Mouse (Mus musculus) liver, postnatal 0 days (tissue): Measurements from ENCODE around the gene Cog6. TPM values are rescaled to one million over a fixed set of nuclear protein-coding genes. Genes with fewer than 3 reads are reported as not detected.

Experiments used
- ATAC-seq: fragments of 200-750 bp; cut with Nextera tagmentation; 2 replicates; pipeline ENCODE4 v1.8.0; 2017; ENCODE audit warnings: mild to moderate bottlenecking, moderate library complexity
- DNase-seq: peaks from one replicate; pipeline ENCODE4 v3.0.0-alpha.2; 2016
- H3K27ac ChIP-seq: fragments of 300-500 bp; sonication (generic); 2 replicates; pipeline ENCODE4 v1.5.1; 2014; ENCODE audit warnings: antibody characterized with exemption, moderate library complexity, mild to moderate bottlenecking, low read depth
- H3K27me3 ChIP-seq: fragments of 300-500 bp; sonication (generic); 2 replicates; pipeline ENCODE4 v1.6.1; 2014; ENCODE audit warnings: low read length, control low read depth, mixed read lengths; ENCODE audit not compliant: insufficient read depth
- H3K36me3 ChIP-seq: fragments of 300-500 bp; sonication (generic); replicated peaks from 2 replicates; pipeline ENCODE4 v1.6.1; 2014; ENCODE audit warnings: mild to moderate bottlenecking, control low read depth, low read length, moderate library complexity, mixed read lengths; ENCODE audit not compliant: insufficient read depth
- H3K4me1 ChIP-seq: fragments of 300-500 bp; sonication (generic); 2 replicates; pipeline ENCODE4 v1.6.1; 2014; ENCODE audit warnings: antibody characterized with exemption, mild to moderate bottlenecking, control low read depth; ENCODE audit not compliant: insufficient read depth
- H3K4me2 ChIP-seq: fragments of 300-500 bp; sonication (generic); 2 replicates; pipeline ENCODE4 v1.6.1; 2014; ENCODE audit warnings: low read depth, mild to moderate bottlenecking, low read length, moderate library complexity, mixed read lengths
- H3K4me3 ChIP-seq: fragments of 300-500 bp; sonication (generic); 2 replicates; pipeline ENCODE4 v1.5.1; 2014; ENCODE audit warnings: low read depth, low read length
- H3K9ac ChIP-seq: fragments of 300-500 bp; sonication (generic); replicated peaks from 2 replicates; pipeline ENCODE4 v1.6.1; 2014; ENCODE audit warnings: mild to moderate bottlenecking, moderate library complexity
- H3K9me3 ChIP-seq: fragments of 300-500 bp; sonication (generic); 2 replicates; pipeline ENCODE4 v1.6.1; 2016; ENCODE audit warnings: mild to moderate bottlenecking, control low read depth, low read length, mixed read lengths
- CTCF ChIP-seq: sonication (generic); IDR thresholded peaks from 2 replicates; pipeline ENCODE4 v1.5.1; 2016; ENCODE audit warnings: antibody characterized with exemption, low read depth
- EP300 ChIP-seq: IDR thresholded peaks from 2 replicates; pipeline ENCODE4 v1.6.1; 2016; ENCODE audit warnings: antibody characterized with exemption, low read depth, mild to moderate bottlenecking
- whole genome bisulfite sequencing: fragments of 180-500 bp; shearing (Covaris S2); extraction: QIAGEN DNeasy Blood & Tissue Kit; methylation state at CpG from one replicate; pipeline ENCODE4 v1.1.7; 2014; ENCODE audit not compliant: insufficient replicate concordance; 5-methylcytosine and 5-hydroxymethylcytosine counted together
- polyA plus RNA-seq: library from polyadenylated mRNA; unstranded; fragments of >200 nt; fragmentation: Nextera tagmentation; extraction: Ambion mirVana; gene quantifications from 2 replicates; pipeline ENCODE4 v1.2.1, GENCODE M21; 2015

Gene Cog6
- 8.8 and 11.1 TPM in 2 replicates for polyA plus RNA-seq

DNA sequence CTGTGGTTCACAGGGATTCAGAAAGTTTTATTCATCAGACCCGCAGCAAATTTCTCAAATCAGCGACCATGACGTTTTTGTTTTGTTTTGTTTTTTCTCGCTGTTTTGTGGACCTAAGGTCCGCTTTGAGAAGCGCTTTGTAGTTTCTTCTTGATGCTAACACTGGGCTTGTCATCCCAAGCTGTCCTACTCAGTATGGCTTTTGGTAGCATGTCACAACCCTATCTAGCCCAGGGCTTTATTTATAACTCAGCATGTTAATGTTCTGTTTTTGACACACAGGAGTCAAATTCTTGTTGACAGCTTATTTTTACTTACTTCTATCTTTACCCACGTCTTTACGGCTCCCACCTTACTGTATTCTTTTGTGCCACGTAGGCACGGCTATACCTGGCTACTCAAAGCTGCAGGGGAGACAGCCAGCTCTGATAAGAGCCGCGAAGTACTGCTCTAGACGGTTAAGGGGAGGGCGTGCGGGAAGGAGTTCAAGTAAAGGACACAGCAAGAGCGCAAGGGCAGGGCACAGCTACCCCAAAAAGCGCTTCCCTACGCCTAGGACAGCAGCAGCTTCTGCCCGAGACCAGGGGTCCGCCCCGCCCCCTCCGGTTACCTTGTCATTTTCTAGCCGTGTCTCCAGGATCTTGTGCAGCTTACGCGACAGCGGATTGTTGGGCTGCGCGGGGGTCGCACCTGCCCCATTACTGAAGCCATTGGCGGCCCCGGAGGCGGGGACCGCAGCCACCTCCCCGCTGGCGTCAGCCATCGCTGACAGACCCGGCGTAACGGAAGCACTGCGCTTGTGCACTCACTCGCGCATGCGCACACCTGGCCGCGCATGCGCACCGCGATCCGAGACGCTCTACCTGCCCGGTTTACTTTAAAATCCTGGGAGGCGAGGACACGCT, at the start of gene Cog6:
Gene Cog6, minus strand, starts transcription at position 802 of the 905 bp plus-strand sequence.
- peak within 1 kb of the TSS; percentile 76 for H3K27ac ChIP-seq
- H3K9me3 ChIP-seq: no peaks in the 10 kb centered on the region
- no peak for TF ChIP-seq CTCF
- TF ChIP-seq EP300: no peak
- peak within 1 kb of the TSS; percentile 82 for H3K9ac ChIP-seq
- WGBS: 4% methylated on average over 50 of the region's 53 CpGs
- peaks cover 13% of the 10 kb centered on the region for H3K36me3 ChIP-seq
- H3K4me1 ChIP-seq: no peaks in the 10 kb centered on the region
- peak within 1 kb of the TSS; percentile 72 for H3K4me3 ChIP-seq
- DNase-seq (peak; percentile 86), ATAC-seq (peak; percentile 95)
- no peaks in the 10 kb centered on the region for H3K27me3 ChIP-seq
- H3K4me2 ChIP-seq: peak within 1 kb of the TSS; percentile 92

- 58% methylated on average over 4 of the region's 4 CpGs for WGBS
- H3K4me3 ChIP-seq: no peak overlapping the region
These were observed 49.0 kb upstream of the Cog6 start for GRCm38 (mm10) chr3:53066095-53066372.

DNA sequence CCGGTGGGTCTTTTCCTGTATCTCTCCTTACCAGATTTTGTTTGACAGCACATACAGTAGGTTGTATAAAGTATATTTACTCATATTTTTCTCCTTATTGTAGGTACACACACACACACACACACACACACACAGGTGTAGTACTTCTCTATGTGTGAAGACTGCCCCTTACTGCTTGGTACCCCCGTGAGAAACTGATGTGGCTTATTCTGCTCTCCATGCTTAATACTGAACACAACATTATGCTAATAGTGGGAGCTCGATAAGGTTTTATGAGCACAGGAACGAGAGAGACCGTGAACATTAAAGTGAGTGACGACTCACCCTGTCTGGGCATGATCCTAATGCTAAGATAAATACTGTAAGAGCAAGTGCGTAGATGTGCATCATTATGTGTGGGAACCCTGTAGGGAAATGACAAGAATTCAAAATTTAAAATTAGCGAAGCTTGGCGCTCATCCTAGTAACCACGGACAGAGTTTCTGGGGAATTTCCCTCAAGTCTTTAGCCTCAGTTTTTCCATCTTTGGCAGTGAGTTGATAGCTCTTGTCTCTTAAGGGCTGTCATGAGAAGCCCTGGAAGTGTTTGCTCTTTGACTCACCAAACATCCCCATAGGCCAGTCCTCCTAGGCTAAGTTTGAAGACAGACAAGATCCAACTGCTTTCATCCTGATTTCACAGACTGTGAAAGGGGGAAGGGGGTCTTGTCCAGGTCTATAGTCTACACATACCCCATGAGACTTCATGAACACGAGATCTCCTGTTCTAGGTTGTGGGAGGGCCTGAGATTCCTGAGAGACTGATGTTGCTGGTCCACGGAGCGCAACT, 48.4 kb upstream of the Cog6 start:
- Histone ChIP-seq H3K36me3 (no peaks in the 10 kb centered on the region), H3K27ac (no peak overlapping the region), H3K4me1 (no peaks in the 10 kb centered on the region), H3K27me3 (no peaks in the 10 kb centered on the region), H3K4me2 (no peak overlapping the region), H3K9ac (no peak overlapping the region), H3K9me3 (no peaks in the 10 kb centered on the region), H3K4me3 (no peak overlapping the region)
- DNase-seq (no peak), ATAC-seq (no peak)
- WGBS: 76% methylated on average over 13 of the region's 13 CpGs
- TF ChIP-seq CTCF (no peak), EP300 (no peak)

More at GRCm38 (mm10) chr3:53066095-53066372, 49.0 kb upstream of the Cog6 start:
- Histone ChIP-seq H3K9ac (no peak overlapping the region), H3K9me3 (no peaks in the 10 kb centered on the region), H3K36me3 (no peaks in the 10 kb centered on the region), H3K4me1 (no peaks in the 10 kb centered on the region), H3K27me3 (no peaks in the 10 kb centered on the region), H3K27ac (no peak overlapping the region), H3K4me2 (no peak overlapping the region)
- ATAC-seq: no peak
- no peak for DNase-seq
- no peak for TF ChIP-seq EP300
- TF ChIP-seq CTCF: no peak

GRCm38 (mm10) chr3:53063423-53064147, 46.5 kb upstream of the Cog6 start:
- no peaks in the 10 kb centered on the region for H3K9me3 ChIP-seq
- no peak for ATAC-seq
- DNase-seq: no peak
- no peaks in the 10 kb centered on the region for H3K36me3 ChIP-seq
- no peaks in the 10 kb centered on the region for H3K4me1 ChIP-seq
- no peak overlapping the region for H3K4me3 ChIP-seq
- TF ChIP-seq CTCF (no peak), EP300 (no peak)
- H3K9ac ChIP-seq: no peak overlapping the region
- H3K27ac ChIP-seq: 0 out of 2 replicates have a peak overlapping the region, but pooled peaks have one; percentile 11
- WGBS: 57% methylated on average over 13 of the region's 13 CpGs
- H3K4me2 ChIP-seq: no peak overlapping the region
- no peaks in the 10 kb centered on the region for H3K27me3 ChIP-seq

DNA sequence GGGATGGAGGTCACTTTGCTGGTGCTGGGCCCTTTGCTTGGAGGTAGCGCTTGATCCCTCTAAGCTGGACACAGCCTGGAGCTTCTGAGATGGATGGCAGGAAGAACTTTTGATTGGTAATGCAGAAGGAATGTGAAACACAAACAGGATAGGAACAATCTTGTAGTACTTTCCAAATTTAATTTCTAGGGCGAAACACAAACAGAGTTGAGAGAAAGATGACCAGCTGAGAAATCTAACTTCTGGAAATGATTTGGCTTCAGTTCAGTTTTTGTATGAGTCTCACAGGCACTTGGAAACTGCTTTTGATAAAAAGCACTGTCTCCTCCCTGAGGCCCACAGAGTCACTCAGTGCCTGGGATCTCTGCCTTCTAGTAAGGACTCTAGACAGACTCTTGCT, 42.9 kb upstream of the Cog6 start:
- H3K4me2 ChIP-seq: no peak overlapping the region
- TF ChIP-seq EP300 (no peak), CTCF (no peak)
- no peaks in the 10 kb centered on the region for H3K36me3 ChIP-seq
- DNase-seq (no peak), ATAC-seq (no peak)
- H3K27ac ChIP-seq: no peak overlapping the region
- no peak overlapping the region for H3K9ac ChIP-seq
- no peaks in the 10 kb centered on the region for H3K9me3 ChIP-seq
- H3K4me3 ChIP-seq: no peak overlapping the region
- whole genome bisulfite sequencing: 64% methylated on average over 2 of the region's 2 CpGs
- H3K4me1 ChIP-seq: no peaks in the 10 kb centered on the region
- no peaks in the 10 kb centered on the region for H3K27me3 ChIP-seq
